Mouse (Mus musculus) olfactory bulb, adult 2 months (tissue): ENCODE measurements at regions not wholly inside any gene's neighbourhood (a gene's known extent, or its start where the extent isn't known, plus 50 kb on each side); places are given as distances from the start of the nearest gene placed in this dataset.

Source experiments
- CTCF ChIP-seq: fragments of 200-500 bp; IDR thresholded peaks from 2 replicates; pipeline ENCODE4 v1.5.1; 2012; ENCODE audit warnings: low read depth, mild to moderate bottlenecking, low read length, moderate library complexity; ENCODE audit not compliant: insufficient read depth
- POLR2A ChIP-seq: fragments of 200-500 bp; IDR thresholded peaks from 2 replicates; pipeline ENCODE4 v1.6.1; 2012; ENCODE audit warnings: mild to moderate bottlenecking, low read depth, low read length, moderate library complexity; ENCODE audit not compliant: insufficient read depth

DNA sequence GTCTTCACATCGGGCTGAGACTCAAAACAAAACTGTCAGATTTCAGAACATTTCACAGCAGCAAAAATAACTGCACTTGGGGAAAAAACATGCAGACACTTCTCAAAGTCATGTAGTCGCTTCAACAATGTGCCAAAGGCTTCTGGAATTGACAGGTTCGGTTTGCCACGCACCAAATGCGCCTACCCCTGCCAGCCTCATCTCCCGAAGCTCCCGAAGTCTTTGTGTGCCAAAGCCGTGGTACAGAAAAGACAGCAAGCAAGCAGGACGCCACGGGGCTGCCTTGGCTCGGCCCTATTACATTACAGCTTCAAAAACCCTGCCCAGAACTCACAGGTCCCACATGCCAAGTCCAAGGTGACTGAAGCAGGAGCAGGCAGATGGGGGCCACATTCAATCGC is 50.9 kb upstream of the Dio3 start:
- TF ChIP-seq CTCF (no peak), POLR2A (no peak)
